Mouse (Mus musculus): Measurements from ENCODE around the gene Vstm5. TPM values are rescaled to one million over a fixed set of nuclear protein-coding genes. Genes with fewer than 3 reads are reported as not detected.

The Vstm5 gene
- polyA plus RNA-seq, 1 experiment from 2014 or later = 2.5 TPM

DNA sequence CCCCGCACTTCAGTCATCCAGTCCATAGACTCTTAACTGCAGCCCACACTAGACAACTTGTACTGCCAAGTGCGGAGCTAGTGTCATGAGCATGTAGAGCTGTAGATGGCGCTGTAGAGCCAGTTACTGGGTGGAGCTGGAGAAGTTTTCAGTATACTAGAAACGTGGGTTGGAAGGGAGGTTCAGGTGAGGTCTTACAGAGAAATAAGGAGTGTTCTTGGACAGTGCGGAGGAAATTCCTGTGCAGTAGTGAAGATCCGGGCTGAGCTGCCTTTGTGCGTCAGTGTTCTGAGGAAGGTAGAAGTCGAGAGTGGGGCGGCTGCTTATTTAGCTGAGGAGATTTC lies 2.7 kb downstream of the Vstm5 start:
- no peak overlapping the region for H3K9ac ChIP-seq (ENCODE audit: low read length)
- H3K4me3 ChIP-seq (ENCODE audit: control insufficient read depth in 1 of 2, insufficient read depth in 1 of 2, low read depth in 1 of 2, low read length in 2 of 2) = no peak overlapping the region
- no peak for ATAC-seq (ENCODE audit: insufficient number of reproducible peaks, insufficient read depth, low FRiP score, low read depth)
- peaks cover 10 to 21% of the 10 kb centered on the region in 2 experiments for H3K4me1 ChIP-seq (ENCODE audit: control insufficient read depth in 2 of 2, insufficient read depth in 2 of 2, low read length in 2 of 2)
- no peaks in the 10 kb centered on the region for H3K9me3 ChIP-seq (ENCODE audit: control insufficient read depth, low read length)
- no peak overlapping the region for H3K27ac ChIP-seq (replicated peaks in 1 of 2; ENCODE audit: control insufficient read depth in 1 of 2, insufficient read depth in 1 of 2, low read depth in 2 of 2, low read length in 2 of 2)
- 48% methylated on average over 9 of the region's 9 CpGs for WGBS
- no peaks in the 10 kb centered on the region for H3K27me3 ChIP-seq (ENCODE audit: control insufficient read depth, insufficient read depth, low read length)
- H3K36me3 ChIP-seq (ENCODE audit: control insufficient read depth, insufficient read depth, low read length) = no peaks in the 10 kb centered on the region
- H3K4me2 ChIP-seq (ENCODE audit: low read length) = no peak overlapping the region

DNA sequence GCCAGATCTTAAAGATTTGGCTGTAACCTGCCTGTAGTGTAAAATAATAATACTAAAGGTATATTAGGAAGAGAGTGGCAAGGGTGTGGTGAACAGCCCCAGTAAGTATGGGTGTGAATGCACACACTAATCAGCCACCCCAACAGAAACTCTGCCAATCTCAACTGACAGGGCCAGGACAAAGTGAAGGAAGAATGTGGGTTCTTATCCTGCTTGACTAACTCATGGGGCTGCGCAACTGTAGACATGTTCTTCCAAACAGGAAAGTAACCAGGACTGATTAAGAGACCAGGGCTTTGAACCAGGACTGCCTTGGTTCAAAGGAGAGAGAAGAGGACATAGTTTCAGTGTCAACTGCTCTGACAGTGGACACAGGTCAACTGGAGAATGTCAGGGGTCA lies 3.3 kb downstream of the Vstm5 start:
- H3K4me1 ChIP-seq (ENCODE audit: control insufficient read depth in 2 of 2, insufficient read depth in 2 of 2, low read length in 2 of 2) = peaks cover 10 to 21% of the 10 kb centered on the region in 2 experiments
- no peak overlapping the region for H3K27ac ChIP-seq (replicated peaks in 1 of 2; ENCODE audit: control insufficient read depth in 1 of 2, insufficient read depth in 1 of 2, low read depth in 2 of 2, low read length in 2 of 2)
- no peaks in the 10 kb centered on the region for H3K36me3 ChIP-seq (ENCODE audit: control insufficient read depth, insufficient read depth, low read length)
- no peak overlapping the region for H3K4me2 ChIP-seq (ENCODE audit: low read length)
- H3K9me3 ChIP-seq (ENCODE audit: control insufficient read depth, low read length) = no peaks in the 10 kb centered on the region
- 77% methylated on average over 1 of the region's 1 CpGs for WGBS
- no peaks in the 10 kb centered on the region for H3K27me3 ChIP-seq (ENCODE audit: control insufficient read depth, insufficient read depth, low read length)
- no peak overlapping the region for H3K9ac ChIP-seq (ENCODE audit: low read length)
- ATAC-seq (ENCODE audit: insufficient number of reproducible peaks, insufficient read depth, low FRiP score, low read depth) = no peak
- no peak overlapping the region for H3K4me3 ChIP-seq (ENCODE audit: control insufficient read depth in 1 of 2, insufficient read depth in 1 of 2, low read depth in 1 of 2, low read length in 2 of 2)

DNA sequence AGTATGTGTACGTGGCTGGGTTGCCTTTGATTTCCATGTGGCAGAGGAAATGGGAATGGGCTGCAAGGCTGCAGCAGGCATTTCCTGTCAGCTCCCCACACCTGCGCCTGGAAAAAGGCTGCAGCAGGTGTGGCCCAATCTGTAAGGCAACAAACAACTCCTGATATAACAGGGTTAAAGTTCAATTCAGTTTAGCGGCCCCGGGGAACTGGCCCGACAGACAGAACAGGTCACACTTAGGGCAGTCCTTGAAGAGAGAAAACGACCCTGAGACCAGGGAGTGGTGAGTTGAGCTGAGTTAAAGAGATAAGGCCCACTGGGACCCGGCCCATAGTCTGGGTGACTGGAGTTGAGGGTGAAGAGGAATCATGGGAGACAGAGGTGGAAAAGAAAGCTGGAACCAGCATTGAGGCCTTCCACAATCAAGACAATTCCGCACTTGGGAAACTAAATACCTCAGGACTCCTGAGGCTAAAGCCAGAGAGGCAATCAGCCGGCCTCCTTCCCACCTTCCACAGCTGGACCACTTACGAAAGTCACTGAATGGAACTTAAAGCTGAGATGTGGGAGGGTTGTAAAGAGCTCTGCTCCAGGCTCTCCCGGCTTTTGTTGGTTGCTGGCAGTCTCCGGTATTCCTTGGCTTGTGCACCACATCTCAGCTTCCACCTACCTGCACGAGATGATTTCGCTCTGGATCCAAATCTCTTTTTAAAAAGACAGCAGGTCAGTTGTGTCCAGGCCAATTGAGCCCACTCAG lies 6.7 kb downstream of the Vstm5 start:
- 62% methylated on average over 14 of the region's 14 CpGs for WGBS

GRCm38 (mm10) chr9:15250376-15250775 lies 11.5 kb downstream of the Vstm5 start:
- H3K27ac ChIP-seq (replicated peaks in 1 of 2; ENCODE audit: control insufficient read depth in 1 of 2, insufficient read depth in 1 of 2, low read depth in 2 of 2, low read length in 2 of 2) = no peak overlapping the region
- H3K4me3 ChIP-seq (ENCODE audit: control insufficient read depth in 1 of 2, insufficient read depth in 1 of 2, low read depth in 1 of 2, low read length in 2 of 2) = no peak overlapping the region
- peaks cover 2 to 5% of the 10 kb centered on the region in 2 experiments; a peak in 2 of 4 replicates for H3K4me1 ChIP-seq (ENCODE audit: control insufficient read depth in 2 of 2, insufficient read depth in 2 of 2, low read length in 2 of 2)
- no peaks in the 10 kb centered on the region for H3K27me3 ChIP-seq (ENCODE audit: control insufficient read depth, insufficient read depth, low read length)
- H3K4me2 ChIP-seq (ENCODE audit: low read length) = no peak overlapping the region
- no peaks in the 10 kb centered on the region for H3K9me3 ChIP-seq (ENCODE audit: control insufficient read depth, low read length)
- 55% methylated on average over 7 of the region's 7 CpGs for WGBS
- no peaks in the 10 kb centered on the region for H3K36me3 ChIP-seq (ENCODE audit: control insufficient read depth, insufficient read depth, low read length)
- ATAC-seq (ENCODE audit: insufficient number of reproducible peaks, insufficient read depth, low FRiP score, low read depth) = no peak
- H3K9ac ChIP-seq (ENCODE audit: low read length) = no peak overlapping the region

More for the DNA sequence above, 6.7 kb downstream of the Vstm5 start:
- Histone ChIP-seq H3K9me3 (ENCODE audit: control insufficient read depth, low read length) (no peaks in the 10 kb centered on the region), H3K4me2 (ENCODE audit: low read length) (no peak overlapping the region), H3K27me3 (ENCODE audit: control insufficient read depth, insufficient read depth, low read length) (no peaks in the 10 kb centered on the region), H3K4me3 (ENCODE audit: control insufficient read depth in 1 of 2, insufficient read depth in 1 of 2, low read depth in 1 of 2, low read length in 2 of 2) (no peak overlapping the region), H3K4me1 (ENCODE audit: control insufficient read depth in 2 of 2, insufficient read depth in 2 of 2, low read length in 2 of 2) (peaks cover 2 to 4% of the 10 kb centered on the region in 2 experiments; a peak in 2 of 4 replicates), H3K9ac (ENCODE audit: low read length) (no peak overlapping the region), H3K27ac (replicated peaks in 1 of 2; ENCODE audit: control insufficient read depth in 1 of 2, insufficient read depth in 1 of 2, low read depth in 2 of 2, low read length in 2 of 2) (no peak overlapping the region), H3K36me3 (ENCODE audit: control insufficient read depth, insufficient read depth, low read length) (no peaks in the 10 kb centered on the region)
- ATAC-seq (ENCODE audit: insufficient number of reproducible peaks, insufficient read depth, low FRiP score, low read depth) = no peak

GRCm38 (mm10) chr9:15252196-15252595 lies 13.4 kb downstream of the Vstm5 start:
- no peaks in the 10 kb centered on the region for H3K9me3 ChIP-seq (ENCODE audit: control insufficient read depth, low read length)
- H3K4me3 ChIP-seq (ENCODE audit: control insufficient read depth in 1 of 2, insufficient read depth in 1 of 2, low read depth in 1 of 2, low read length in 2 of 2) = no peak overlapping the region
- H3K36me3 ChIP-seq (ENCODE audit: control insufficient read depth, insufficient read depth, low read length) = no peaks in the 10 kb centered on the region
- no peak overlapping the region for H3K27ac ChIP-seq (replicated peaks in 1 of 2; ENCODE audit: control insufficient read depth in 1 of 2, insufficient read depth in 1 of 2, low read depth in 2 of 2, low read length in 2 of 2)
- no peak overlapping the region for H3K9ac ChIP-seq (ENCODE audit: low read length)
- 81% methylated on average over 7 of the region's 7 CpGs for WGBS
- no peaks in the 10 kb centered on the region for H3K27me3 ChIP-seq (ENCODE audit: control insufficient read depth, insufficient read depth, low read length)
- no peak for ATAC-seq (ENCODE audit: insufficient number of reproducible peaks, insufficient read depth, low FRiP score, low read depth)
- H3K4me1 ChIP-seq (ENCODE audit: control insufficient read depth in 2 of 2, insufficient read depth in 2 of 2, low read length in 2 of 2) = peaks cover 2 to 5% of the 10 kb centered on the region in 2 experiments; a peak in 2 of 4 replicates
- H3K4me2 ChIP-seq (ENCODE audit: low read length) = no peak overlapping the region

- Histone ChIP-seq H3K4me3 (ENCODE audit: control insufficient read depth in 1 of 2, insufficient read depth in 1 of 2, low read depth in 1 of 2, low read length in 2 of 2) (no peak overlapping the region), H3K27me3 (ENCODE audit: control insufficient read depth, insufficient read depth, low read length) (no peaks in the 10 kb centered on the region), H3K9me3 (ENCODE audit: control insufficient read depth, low read length) (no peaks in the 10 kb centered on the region), H3K4me2 (ENCODE audit: low read length) (no peak overlapping the region), H3K9ac (ENCODE audit: low read length) (no peak overlapping the region), H3K4me1 (ENCODE audit: control insufficient read depth in 2 of 2, insufficient read depth in 2 of 2, low read length in 2 of 2) (peaks cover 2 to 5% of the 10 kb centered on the region in 2 experiments; a peak in 2 of 4 replicates), H3K27ac (replicated peaks in 1 of 2; ENCODE audit: control insufficient read depth in 1 of 2, insufficient read depth in 1 of 2, low read depth in 2 of 2, low read length in 2 of 2) (no peak overlapping the region), H3K36me3 (ENCODE audit: control insufficient read depth, insufficient read depth, low read length) (no peaks in the 10 kb centered on the region)
- 74% methylated on average over 7 of the region's 7 CpGs for WGBS
- no peak for ATAC-seq (ENCODE audit: insufficient number of reproducible peaks, insufficient read depth, low FRiP score, low read depth)
These were observed 15.7 kb downstream of the Vstm5 start for GRCm38 (mm10) chr9:15254501-15254900.

- 73% methylated on average over 3 of the region's 3 CpGs for WGBS
- H3K9me3 ChIP-seq (ENCODE audit: control insufficient read depth, low read length) = no peaks in the 10 kb centered on the region
- H3K36me3 ChIP-seq (ENCODE audit: control insufficient read depth, insufficient read depth, low read length) = peaks cover 11% of the 10 kb centered on the region
- no peak for ATAC-seq (ENCODE audit: insufficient number of reproducible peaks, insufficient read depth, low FRiP score, low read depth)
- no peak overlapping the region for H3K9ac ChIP-seq (ENCODE audit: low read length)
- H3K4me2 ChIP-seq (ENCODE audit: low read length) = no peak overlapping the region
- H3K27me3 ChIP-seq (ENCODE audit: control insufficient read depth, insufficient read depth, low read length) = no peaks in the 10 kb centered on the region
- H3K27ac ChIP-seq (replicated peaks in 1 of 2; ENCODE audit: control insufficient read depth in 1 of 2, insufficient read depth in 1 of 2, low read depth in 2 of 2, low read length in 2 of 2) = no peak overlapping the region
- no peaks in the 10 kb centered on the region for H3K4me1 ChIP-seq (ENCODE audit: control insufficient read depth in 2 of 2, insufficient read depth in 2 of 2, low read length in 2 of 2)
- no peak overlapping the region for H3K4me3 ChIP-seq (ENCODE audit: control insufficient read depth in 1 of 2, insufficient read depth in 1 of 2, low read depth in 1 of 2, low read length in 2 of 2)
These were observed 17.4 kb downstream of the Vstm5 start for GRCm38 (mm10) chr9:15256214-15256613.

- Histone ChIP-seq H3K9me3 (ENCODE audit: control insufficient read depth, low read length) (no peaks in the 10 kb centered on the region), H3K36me3 (ENCODE audit: control insufficient read depth, insufficient read depth, low read length) (peaks cover 69% of the 10 kb centered on the region), H3K4me3 (ENCODE audit: control insufficient read depth in 1 of 2, insufficient read depth in 1 of 2, low read depth in 1 of 2, low read length in 2 of 2) (no peak overlapping the region), H3K27ac (replicated peaks in 1 of 2; ENCODE audit: control insufficient read depth in 1 of 2, insufficient read depth in 1 of 2, low read depth in 2 of 2, low read length in 2 of 2) (no peak overlapping the region), H3K27me3 (ENCODE audit: control insufficient read depth, insufficient read depth, low read length) (no peaks in the 10 kb centered on the region), H3K4me2 (ENCODE audit: low read length) (no peak overlapping the region), H3K9ac (ENCODE audit: low read length) (no peak overlapping the region), H3K4me1 (ENCODE audit: control insufficient read depth in 2 of 2, insufficient read depth in 2 of 2, low read length in 2 of 2) (no peaks in the 10 kb centered on the region)
- 92% methylated on average over 8 of the region's 8 CpGs for WGBS
- no peak for ATAC-seq (ENCODE audit: insufficient number of reproducible peaks, insufficient read depth, low FRiP score, low read depth)
These were observed 23.1 kb downstream of the Vstm5 start for GRCm38 (mm10) chr9:15261980-15262379.

All from heart, embryonic 14.5 days (tissue).